ENCODE assay signal across 8 mouse cellular contexts in the genomic region with DNA sequence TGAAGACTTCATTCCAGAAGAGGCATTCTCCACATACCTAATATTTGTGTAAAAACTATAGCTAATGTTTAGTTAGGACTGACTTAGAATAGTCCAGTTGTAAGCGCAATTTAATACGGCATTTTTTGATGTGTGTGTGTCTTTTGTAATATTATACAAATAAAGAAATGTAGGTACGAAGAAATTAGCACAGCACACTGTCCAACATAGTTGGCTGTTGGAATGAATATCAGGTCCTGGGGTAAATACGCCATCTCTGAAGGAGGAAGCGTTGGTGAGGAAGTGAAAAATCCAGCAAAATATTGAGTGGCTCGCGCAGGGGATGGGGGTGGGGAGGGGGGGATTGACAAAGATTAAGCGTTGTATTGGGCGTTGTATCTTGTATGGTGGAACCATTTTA. TPM values are rescaled to one million over a fixed set of nuclear protein-coding genes. Genes with fewer than 3 reads are reported as not detected.
DNase-seq lines count a peak whose midpoint lies in the region; ATAC-seq and TF ChIP-seq lines count a peak whose summit lies in the region.

No protein-coding gene starts in this region.

- H3K27ac ChIP-seq in heart, embryonic 16.5 days (ENCODE audit: low read length) = no peak overlapping the region
- H3K27ac ChIP-seq in macrophage = peak overlapping the region; percentile 77

- H3K4me1 ChIP-seq in G1E (ENCODE audit: insufficient read depth, low read depth, low read length) = peaks cover 45% of the 10 kb centered on the region
- peaks cover 9% of the 10 kb centered on the region for H3K4me1 ChIP-seq in heart, embryonic 16.5 days (ENCODE audit: control insufficient read depth, insufficient read depth, low read length)

- H3K27me3 ChIP-seq in G1E (ENCODE audit: insufficient read depth, low read length) = no peaks in the 10 kb centered on the region
- no peaks in the 10 kb centered on the region for H3K27me3 ChIP-seq in heart, embryonic 16.5 days (ENCODE audit: control insufficient read depth, insufficient read depth, low read length)

- ATAC-seq in G1E (ENCODE audit: extremely low read depth, insufficient number of reproducible peaks, low FRiP score, poor library complexity, severe bottlenecking) = peak; percentile 6
- no peak for ATAC-seq in heart, embryonic 16.5 days (replicated peaks; ENCODE audit: extremely low read depth, insufficient read depth, low FRiP score)

- WGBS in heart, embryonic 16.5 days = 48% methylated on average over 9 of the region's 9 CpGs
- WGBS in macrophage (ENCODE audit: missing documents) = 2% methylated on average over 8 of the region's 9 CpGs

- H3K79me2 ChIP-seq in macrophage (ENCODE audit: inconsistent target) = peaks cover 42% of the 10 kb centered on the region

- H3K4me3 ChIP-seq in G1E (ENCODE audit: low read depth, low read length) (peak overlapping the region; percentile 94), macrophage (ENCODE audit: inconsistent target) (peak overlapping the region; percentile 26)
- peak overlapping the region; percentile 72 for H3K4me3 ChIP-seq in heart, embryonic 16.5 days (ENCODE audit: low read length)

- H3K9ac ChIP-seq in heart, embryonic 16.5 days (ENCODE audit: low read length) = peak overlapping the region; percentile 46

- H3K4me2 ChIP-seq in heart, embryonic 16.5 days (ENCODE audit: low read depth, low read length) = peak overlapping the region; percentile 66

- H3K36me3 ChIP-seq in G1E (replicated peaks) (peaks cover 26% of the 10 kb centered on the region), macrophage (ENCODE audit: inconsistent target) (no peaks in the 10 kb centered on the region)
- H3K36me3 ChIP-seq in heart, embryonic 16.5 days (ENCODE audit: control insufficient read depth, insufficient read depth) = no peaks in the 10 kb centered on the region

- peak; percentile 4 for DNase-seq in embryo, embryonic 9.5 days (ENCODE audit: extremely low spot score)
- DNase-seq in embryo, embryonic 10 days (ENCODE audit: low spot score) = no peak
- DNase-seq in G1E (ENCODE audit: low spot score) = peak; percentile 49
- no peak for DNase-seq in frontal cortex, postnatal 36 days (ENCODE audit: low spot score in 2 of 2)
- DNase-seq in adrenal gland, adult 18-20 months (ENCODE audit: low spot score in 2 of 2) = no peak
- no peak for DNase-seq in urinary bladder, postnatal 14 days (ENCODE audit: low spot score)

- no peak for TF ChIP-seq CTCF in G1E (IDR thresholded peaks at IDR 0.05; ENCODE audit: low read depth, low read length)

- no peaks in the 10 kb centered on the region for H3K9me3 ChIP-seq in G1E (replicated peaks)
- H3K9me3 ChIP-seq in heart, embryonic 16.5 days (replicated peaks; ENCODE audit: control insufficient read depth, low read length) = no peaks in the 10 kb centered on the region

RNA-seq across cellular contexts. Expression of gene Atxn3, which starts 0.5 kb away (rescaled TPM):
- total RNA-seq in G1E (2014; fragmentation: Nextera tagmentation) (72.5 and 75.6 TPM in 2 replicates), G1E (2017) (81.8 and 98.8 TPM in 2 replicates)
- polyA plus RNA-seq in G1E (2012) (3.7 and 5.6 TPM in 2 replicates), macrophage (2018) (22.9 to 30.7 TPM (median 26.8 TPM) in 3 replicates)
- polyA plus RNA-seq in heart, embryonic 16.5 days (2015; fragmentation: Nextera tagmentation; extraction: Ambion mirVana) = 8.4 and 8.7 TPM in 2 replicates
- total RNA-seq in macrophage (2018; cell fraction: chromatin; rRNA removed) = 10 to 100 TPM; 19.2 to 90.1 (median 36.5) TPM
- total RNA-seq in macrophage (2018; cell fraction: cytosol; rRNA removed) = 10 to 100 TPM; 19.8 to 44.9 (median 32.4) TPM
- total RNA-seq in macrophage (2018; cell fraction: nucleus; rRNA removed) = 10 to 100 TPM; 18.1 to 59.7 (median 37.6) TPM
- total RNA-seq in adrenal gland, adult 18-20 months (2021) = 10 to 100 TPM; 15.1 to 18.4 TPM

RNA-seq across cellular contexts. Expression of gene Cpsf2, which starts 17.2 kb away (rescaled TPM):
- total RNA-seq in G1E (2014; fragmentation: Nextera tagmentation) = 91.5 and 91.8 TPM in 2 replicates
- total RNA-seq in G1E (2017) = 134 and 141 TPM in 2 replicates
- polyA plus RNA-seq in G1E (2012) = 25.0 and 27.6 TPM in 2 replicates
- polyA plus RNA-seq in heart, embryonic 16.5 days (2015; fragmentation: Nextera tagmentation; extraction: Ambion mirVana) = 20.4 TPM in 2 replicates
- total RNA-seq in macrophage (2018; cell fraction: chromatin; rRNA removed) = 10 to 100 TPM; 10.6 to 24.1 (median 17.5) TPM
- total RNA-seq in macrophage (2018; cell fraction: cytosol; rRNA removed) = 10 to 100 TPM; 26.3 to 37.0 (median 31.0) TPM
- 10 to 100 TPM; 14.4 to 39.2 (median 26.8) TPM for total RNA-seq in macrophage (2018; cell fraction: nucleus; rRNA removed)
- polyA plus RNA-seq in macrophage (2018) = 24.5 to 29.8 TPM (median 25.4 TPM) in 3 replicates
- total RNA-seq in adrenal gland, adult 18-20 months (2021) = 10 to 100 TPM; 25.3 to 36.3 TPM

RNA-seq across cellular contexts. Expression of gene Trip11, which starts 45.5 kb away (rescaled TPM):
- total RNA-seq in G1E (2014; fragmentation: Nextera tagmentation) (68.8 and 77.1 TPM in 2 replicates), G1E (2017) (30.5 and 45.7 TPM in 2 replicates)
- polyA plus RNA-seq in G1E (2012) (2.9 and 3.6 TPM in 2 replicates), macrophage (2018) (13.0 to 19.5 TPM (median 17.7 TPM) in 3 replicates)
- 19.8 and 20.8 TPM in 2 replicates for polyA plus RNA-seq in heart, embryonic 16.5 days (2015; fragmentation: Nextera tagmentation; extraction: Ambion mirVana)
- 100 to 1,000 TPM; 108 to 244 (median 178) TPM for total RNA-seq in macrophage (2018; cell fraction: chromatin; rRNA removed)
- total RNA-seq in macrophage (2018; cell fraction: cytosol; rRNA removed) = 10 to 100 TPM; 17.8 to 34.2 (median 27.3) TPM
- 100 to 1,000 TPM in 5 of 26 experiments, 10 to 100 TPM in 21; 47.2 to 132 (median 71.8) TPM for total RNA-seq in macrophage (2018; cell fraction: nucleus; rRNA removed)
- total RNA-seq in adrenal gland, adult 18-20 months (2021) = 10 to 100 TPM; 34.2 to 39.5 TPM

Comparison
In these comparisons a context has a peak if more than half of its experiments do, and no peak if none do; other contexts are left out.
1. DNase-seq: peak in embryo, embryonic 9.5 days (single experiment) and G1E (single experiment); none in embryo, embryonic 10 days (single experiment), frontal cortex, postnatal 36 days (0 of 2), adrenal gland, adult 18-20 months (0 of 2) and urinary bladder, postnatal 14 days (single experiment).
2. H3K4me3 ChIP-seq: peak in every context shown above with its lines; median percentile 94 in G1E; 72 in heart, embryonic 16.5 days; 26 in macrophage.